In the genomic region with DNA sequence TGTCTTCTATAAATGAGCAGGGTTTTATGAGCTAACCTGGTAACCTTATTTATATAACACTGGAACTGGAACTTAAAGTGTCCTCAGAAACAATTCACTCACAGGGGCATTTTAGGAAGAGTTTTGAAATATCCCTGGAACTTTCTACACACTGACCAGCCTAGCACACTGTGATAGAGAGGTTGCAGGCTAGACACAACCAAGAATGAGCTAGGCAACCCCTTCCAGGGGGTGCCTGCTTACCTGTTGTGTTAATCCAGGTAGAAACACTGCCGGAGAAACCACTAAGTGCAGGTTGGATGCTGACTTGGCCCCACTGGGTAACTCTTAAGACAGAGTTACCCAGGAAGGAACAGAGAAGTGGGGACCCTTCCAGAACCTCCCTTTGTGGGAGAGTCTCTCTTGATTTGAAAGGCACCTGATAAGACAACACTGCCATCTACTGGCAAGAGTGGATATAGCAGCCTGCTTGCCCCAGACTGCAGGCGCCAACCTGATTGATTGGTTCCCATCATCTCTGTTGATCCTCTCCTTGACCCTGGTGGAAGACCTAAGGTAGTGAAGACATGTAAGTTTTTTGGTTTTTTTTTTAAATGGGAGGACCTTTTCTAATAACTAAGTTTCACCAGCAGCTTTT, we compare ENCODE assay signal across 9 mouse cellular contexts. TPM values are rescaled to one million over a fixed set of nuclear protein-coding genes. Genes with fewer than 3 reads are reported as not detected.
DNase-seq lines count a peak whose midpoint lies in the region; ATAC-seq and TF ChIP-seq lines count a peak whose summit lies in the region.
"Had no signal": no experiment of that assay in that cellular context is flagged by ENCODE, and none has a peak within 500 bp of the region (broad histone marks: within the 10 kb centered on the region; RNA-seq: fewer than 3 reads in every experiment).

No protein-coding gene starts in this region.

- 27% methylated on average over 2 of the region's 2 CpGs for WGBS in kidney, embryonic 16.5 days

- H3K27ac ChIP-seq in kidney, embryonic 16.5 days (ENCODE audit: low read length), result no peak overlapping the region

- H3K4me3 ChIP-seq in C2C12 (ENCODE audit: insufficient read depth, poor library complexity, severe bottlenecking), result no peak overlapping the region
- H3K4me3 ChIP-seq in kidney, embryonic 16.5 days (ENCODE audit: low read length), result no peak overlapping the region
- H3K4me3 ChIP-seq: erythroblast, embryonic 14.5 days had no signal

- no peak overlapping the region for H3ac ChIP-seq in C2C12 (ENCODE audit: control insufficient read depth, insufficient read length, low read depth)

- H3K79me3 ChIP-seq in C2C12 (ENCODE audit: low read depth), result no peaks in the 10 kb centered on the region

- H3K9ac ChIP-seq in kidney, embryonic 16.5 days (replicated peaks; ENCODE audit: low read length), result no peak overlapping the region

- peak; percentile 67 for ATAC-seq in granulocyte monocyte progenitor cell, adult 5-6 weeks (replicated peaks; ENCODE audit: poor library complexity, severe bottlenecking)
- ATAC-seq in kidney, embryonic 16.5 days (ENCODE audit: low FRiP score, low TSS enrichment), result peak; percentile 40; the same call in 1 of the 2 replicates

- no peaks in the 10 kb centered on the region for H3K27me3 ChIP-seq in C2C12 (ENCODE audit: control insufficient read depth, insufficient read depth, insufficient read length)
- H3K27me3 ChIP-seq in kidney, embryonic 16.5 days (ENCODE audit: insufficient read depth, low read length), result no peaks in the 10 kb centered on the region
- no peaks in the 10 kb centered on the region for H3K27me3 ChIP-seq in splenic B cell, adult 2 months (ENCODE audit: control insufficient read depth, insufficient read depth, low read length, poor library complexity, severe bottlenecking)

- H3K79me2 ChIP-seq in C2C12 (ENCODE audit: control insufficient read depth, insufficient read depth), result no peaks in the 10 kb centered on the region

- H3K36me3 ChIP-seq in C2C12 (ENCODE audit: control insufficient read depth, insufficient read depth), result no peaks in the 10 kb centered on the region
- no peaks in the 10 kb centered on the region for H3K36me3 ChIP-seq in kidney, embryonic 16.5 days (ENCODE audit: insufficient read depth, low read length)
- H3K36me3 ChIP-seq in splenic B cell, adult 2 months (ENCODE audit: control insufficient read depth, insufficient read depth, low read length, poor library complexity, severe bottlenecking), result no peaks in the 10 kb centered on the region; the same call in 1 of the 2 replicates

- peak; percentile 30 for TF ChIP-seq CTCF in C2C12 (IDR thresholded peaks at IDR 0.05; ENCODE audit: control insufficient read depth, insufficient read depth, insufficient read length)

- H3K4me1 ChIP-seq in kidney, embryonic 16.5 days (ENCODE audit: insufficient read depth, low read length), result no peaks in the 10 kb centered on the region

- no peak overlapping the region for H3K4me2 ChIP-seq in kidney, embryonic 16.5 days (replicated peaks; ENCODE audit: low read depth, low read length)

- no peaks in the 10 kb centered on the region for H3K9me3 ChIP-seq in kidney, embryonic 16.5 days (ENCODE audit: low read length)

- DNase-seq in adrenal gland, postnatal 14 days, result peak; percentile 83
- peak; percentile 77 for DNase-seq in embryo, embryonic 9.5 days (ENCODE audit: extremely low spot score)
- DNase-seq in liver, result peak; percentile 81
- DNase-seq in naive thymus-derived CD4-positive, alpha-beta T cell, adult 2 months (ENCODE audit: low read depth), result peak; percentile 93
- DNase-seq in splenic B cell, adult 2 months (ENCODE audit: low read depth, low spot score), result peak; percentile 90

TF ChIP-seq in C2C12, 6 proteins besides CTCF, POLR2A, EP300 and RAD21:
- TF ChIP-seq CEBPB (IDR thresholded peaks at IDR 0.05; ENCODE audit: low read depth), result no peak
- TF ChIP-seq USF1 (IDR thresholded peaks at IDR 0.05; ENCODE audit: low read depth), result no peak
- TF ChIP-seq MAX (IDR thresholded peaks at IDR 0.05), result no peak
- no peak for TF ChIP-seq FOSL1 (IDR thresholded peaks at IDR 0.05; ENCODE audit: insufficient read depth, low read length, poor library complexity, severe bottlenecking)
- TF ChIP-seq MYOG (IDR thresholded peaks at IDR 0.05; ENCODE audit: control insufficient read depth, extremely low read depth, insufficient read length), result no peak
- TF ChIP-seq MYOD1 (IDR thresholded peaks at IDR 0.05; ENCODE audit: control insufficient read depth, insufficient read length, low read depth), result no peak

RNA-seq across cellular contexts. Expression of a gene that starts 36.7 kb away (rescaled TPM):
- 0.37 TPM for polyA plus RNA-seq in C2C12 (2012; fragmentation: generic; extraction: Trizol)
- total RNA-seq in adrenal gland, postnatal 14 days (2021), result 24.5 and 39.8 TPM in 2 replicates
- total RNA-seq in granulocyte monocyte progenitor cell, adult 5-6 weeks (2014; fragmentation: Nextera tagmentation), result 22.9 and 28.4 TPM in 2 replicates
- 53.9 and 82.3 TPM in 2 replicates for total RNA-seq in granulocyte monocyte progenitor cell, adult 5-6 weeks (2017)
- 22.5 and 23.2 TPM in 2 replicates for polyA plus RNA-seq in kidney, embryonic 16.5 days (2015; fragmentation: Nextera tagmentation; extraction: Ambion mirVana)
